Mouse (Mus musculus) right cerebral cortex, postnatal 4 days (tissue): ENCODE measurements around the gene Klf9.

Source experiments
- DNase-seq: peaks from one replicate; pipeline ENCODE4 v3.0.0-alpha.2; 2022

Gene Klf9

GRCm38 (mm10) chr19:23140689-23141317 lies at the start of gene Klf9:
Gene Klf9 (plus strand): TSS chr19:23141226.
- peak; percentile 91 for DNase-seq

DNA sequence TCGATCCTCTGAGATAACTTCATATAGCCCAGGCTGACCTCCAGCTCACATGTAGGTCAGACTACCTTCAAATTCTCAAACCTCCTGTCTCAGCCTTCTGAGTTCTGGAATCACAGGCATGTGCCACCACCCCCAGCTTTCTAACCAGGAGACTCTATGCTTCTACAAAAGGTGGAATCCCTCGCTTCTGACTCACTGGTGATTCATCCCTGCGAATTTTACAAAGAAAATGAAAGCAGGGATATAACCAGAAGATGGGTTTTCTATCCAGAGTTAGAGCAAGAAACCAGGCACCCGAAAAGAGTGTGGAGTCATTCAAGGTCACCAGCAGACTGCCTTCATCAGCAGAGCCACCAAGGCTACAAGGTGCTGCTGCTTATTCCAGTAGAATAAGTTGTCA lies 49.4 kb upstream of the Klf9 start:
- DNase-seq = no peak

- no peak for DNase-seq
Observed at GRCm38 (mm10) chr19:23093548-23093947, 47.5 kb upstream of the Klf9 start.

GRCm38 (mm10) chr19:23094906-23095305 lies 46.1 kb upstream of the Klf9 start:
- DNase-seq = no peak

- no peak for DNase-seq
Observed at GRCm38 (mm10) chr19:23106859-23107258, 34.2 kb upstream of the Klf9 start.

GRCm38 (mm10) chr19:23107335-23107734 lies 33.7 kb upstream of the Klf9 start:
- no peak for DNase-seq

DNA sequence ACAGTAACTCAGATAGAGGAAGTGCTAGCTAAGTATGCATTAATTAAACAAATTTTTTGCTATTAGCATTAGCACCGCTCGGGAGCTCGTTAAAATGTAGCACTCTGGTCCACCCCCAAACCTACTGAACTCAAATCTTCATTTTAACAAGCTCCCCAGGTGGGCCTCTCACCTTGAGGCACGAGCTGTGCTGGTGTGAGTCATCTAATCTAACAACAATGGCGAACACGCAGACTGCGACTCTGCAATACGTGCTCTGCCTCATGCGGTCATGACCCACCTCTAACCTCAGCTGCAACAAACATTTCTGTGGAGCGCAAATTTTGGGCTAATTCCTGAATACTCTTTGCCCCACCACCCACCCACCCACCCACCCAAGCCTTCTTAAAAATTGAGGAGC lies 19.2 kb upstream of the Klf9 start:
- DNase-seq = no peak

DNA sequence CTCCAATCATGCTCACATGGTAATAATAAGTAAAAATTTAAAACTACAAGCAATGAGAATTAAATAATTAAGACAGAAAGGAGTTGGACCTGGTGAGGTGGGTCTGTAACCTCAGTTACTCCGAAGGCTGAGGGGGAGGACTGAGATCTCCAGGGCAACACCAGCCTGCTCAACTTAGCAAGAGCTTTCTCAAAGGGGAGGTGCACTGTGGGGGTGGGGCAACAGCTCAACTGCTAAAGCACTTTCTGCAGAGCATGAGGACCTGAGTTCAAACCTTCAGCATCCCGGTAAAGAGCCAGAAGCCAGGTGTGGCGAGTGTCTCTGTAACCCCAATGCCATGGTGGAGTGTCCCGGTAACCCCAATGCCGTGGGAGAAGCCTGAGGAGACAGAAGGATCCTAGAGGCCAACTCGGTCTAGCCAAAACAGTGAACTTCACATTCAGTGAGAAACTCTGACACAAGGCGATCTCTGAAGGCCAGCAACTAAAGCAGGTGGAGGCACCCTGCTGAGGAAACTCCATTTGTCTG lies 16.9 kb upstream of the Klf9 start:
- DNase-seq = no peak

GRCm38 (mm10) chr19:23125227-23126150 lies 15.5 kb upstream of the Klf9 start:
- DNase-seq = no peak

DNA sequence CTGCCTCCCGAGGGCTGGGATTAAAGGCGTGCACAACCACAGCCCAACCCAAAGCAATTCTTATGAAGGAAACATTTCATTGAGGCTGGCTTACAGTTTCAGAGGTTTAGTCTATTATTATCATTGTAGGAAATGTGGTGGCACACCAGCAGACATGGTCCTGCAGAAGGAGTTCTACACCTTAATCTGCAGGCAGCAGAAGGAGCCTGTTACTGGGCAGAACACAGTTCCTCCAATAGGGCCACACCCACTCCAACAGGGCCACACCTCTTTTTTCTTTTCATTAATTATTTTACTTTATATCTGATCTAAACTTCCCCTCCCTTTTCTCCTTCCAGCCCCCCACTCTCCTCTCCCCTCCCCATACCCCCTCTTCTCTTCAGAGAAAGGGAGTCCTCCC lies 11.1 kb upstream of the Klf9 start:
- no peak for DNase-seq

- DNase-seq = no peak
Observed at GRCm38 (mm10) chr19:23132106-23132635, 8.9 kb upstream of the Klf9 start.

DNA sequence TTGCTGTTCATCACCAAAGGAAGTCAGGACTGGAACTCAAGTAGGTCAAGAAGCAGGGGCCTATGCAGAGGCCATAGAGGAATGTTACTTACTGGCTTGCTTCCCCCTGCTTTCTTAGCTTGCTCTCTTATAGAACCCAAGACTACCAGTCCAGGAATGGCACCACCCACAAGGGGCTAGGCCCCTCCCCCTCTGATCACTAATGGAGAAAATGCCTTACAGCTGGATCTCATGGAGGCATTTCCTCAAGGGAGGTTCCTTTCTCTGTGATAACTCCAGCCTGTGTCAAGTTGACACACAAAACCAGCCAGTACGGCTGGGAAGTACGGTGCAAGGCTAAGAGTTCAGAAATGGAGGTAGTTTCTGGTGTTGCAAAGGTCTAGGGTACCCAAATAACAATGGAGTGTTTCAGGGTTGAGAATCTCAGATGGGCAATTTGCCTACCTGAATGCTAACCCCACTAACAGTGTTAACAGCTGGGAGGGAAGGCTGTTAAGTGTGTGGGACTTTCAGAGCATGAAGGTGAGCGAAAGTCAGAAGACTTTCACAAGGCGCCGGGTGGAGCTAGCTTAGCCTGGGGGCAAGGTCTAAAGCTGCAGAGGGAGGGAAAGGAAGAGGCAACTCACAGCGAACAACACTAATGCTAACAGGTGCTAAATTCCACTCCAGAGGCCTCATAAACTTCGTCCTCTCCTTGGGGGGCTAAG lies 8.2 kb upstream of the Klf9 start:
- DNase-seq = no peak

DNA sequence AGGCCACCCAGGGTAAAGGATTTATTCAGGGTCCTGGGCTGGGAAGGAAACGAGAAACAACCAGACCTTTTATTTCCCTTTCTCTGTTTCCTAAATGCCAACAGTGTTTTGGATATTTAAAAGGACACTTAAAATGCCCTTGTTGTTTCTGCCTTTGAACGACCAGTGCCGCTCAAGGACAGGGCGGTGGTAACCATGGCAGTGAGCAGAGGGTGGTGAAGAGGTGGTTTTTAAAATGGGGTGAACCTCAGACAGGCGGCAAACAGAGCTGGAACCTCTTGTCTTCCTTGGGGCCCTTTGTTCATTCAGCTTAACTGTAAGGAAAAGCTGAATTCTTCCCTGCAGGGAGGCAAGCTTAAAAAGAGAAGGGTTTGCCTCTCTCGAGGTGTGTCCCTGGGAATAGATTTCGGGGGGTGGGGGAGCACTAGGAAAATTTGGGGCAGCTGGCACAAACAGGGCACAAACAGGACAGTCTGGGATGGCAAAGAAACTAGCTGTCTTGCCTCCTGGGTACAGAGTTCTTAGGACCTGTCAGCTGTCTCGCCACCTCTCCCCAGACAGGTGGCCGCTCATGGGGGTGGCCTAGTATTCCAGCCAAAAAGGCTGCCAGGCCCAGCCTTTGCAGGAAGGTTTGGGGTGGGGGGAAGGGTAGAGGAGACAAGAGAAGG lies 7.5 kb upstream of the Klf9 start:
- no peak for DNase-seq

GRCm38 (mm10) chr19:23134095-23134440 lies 7.0 kb upstream of the Klf9 start:
- peak; percentile 43 for DNase-seq

DNA sequence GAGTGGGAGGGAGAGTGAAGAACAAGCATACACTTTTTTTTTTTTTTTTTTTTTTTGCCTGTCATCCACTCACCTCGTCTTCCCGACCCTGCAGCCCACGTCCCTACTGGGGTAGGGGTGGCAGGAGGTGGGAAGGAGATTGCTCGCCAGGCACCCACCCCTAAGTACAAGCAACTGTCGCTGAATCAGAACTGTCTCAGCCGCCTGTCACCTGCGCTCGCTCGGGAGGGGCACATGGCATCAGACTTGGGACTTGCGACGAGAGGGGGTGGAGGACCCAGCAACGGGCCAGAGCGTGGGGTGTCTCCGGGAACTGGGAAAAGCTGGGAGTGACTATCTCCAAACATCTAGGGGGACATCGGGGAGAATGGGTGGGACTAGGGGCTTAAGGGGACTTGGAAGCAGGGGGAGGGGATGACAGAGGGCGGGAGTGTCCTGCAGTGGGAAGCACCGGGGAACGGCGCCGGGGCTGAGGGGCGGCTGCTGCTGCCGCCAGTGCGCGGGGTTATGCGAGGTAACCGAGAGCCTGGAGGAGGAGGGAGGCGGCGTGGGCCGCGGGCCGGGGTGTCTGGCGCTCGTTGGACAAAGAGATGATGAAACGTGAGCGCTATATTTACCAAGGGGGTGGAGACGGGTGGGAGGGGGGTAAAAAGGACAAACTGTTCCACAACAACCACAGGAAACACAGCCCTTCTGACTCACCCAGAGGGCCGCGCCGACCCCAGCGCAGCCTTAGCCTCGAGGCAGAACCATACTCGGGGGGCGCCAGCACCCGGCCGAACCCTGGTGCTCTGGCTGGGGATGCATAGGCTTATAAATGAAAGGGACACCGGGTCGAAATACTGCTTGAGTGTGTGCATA lies 6.4 kb upstream of the Klf9 start:
- DNase-seq = peak; percentile 71

DNA sequence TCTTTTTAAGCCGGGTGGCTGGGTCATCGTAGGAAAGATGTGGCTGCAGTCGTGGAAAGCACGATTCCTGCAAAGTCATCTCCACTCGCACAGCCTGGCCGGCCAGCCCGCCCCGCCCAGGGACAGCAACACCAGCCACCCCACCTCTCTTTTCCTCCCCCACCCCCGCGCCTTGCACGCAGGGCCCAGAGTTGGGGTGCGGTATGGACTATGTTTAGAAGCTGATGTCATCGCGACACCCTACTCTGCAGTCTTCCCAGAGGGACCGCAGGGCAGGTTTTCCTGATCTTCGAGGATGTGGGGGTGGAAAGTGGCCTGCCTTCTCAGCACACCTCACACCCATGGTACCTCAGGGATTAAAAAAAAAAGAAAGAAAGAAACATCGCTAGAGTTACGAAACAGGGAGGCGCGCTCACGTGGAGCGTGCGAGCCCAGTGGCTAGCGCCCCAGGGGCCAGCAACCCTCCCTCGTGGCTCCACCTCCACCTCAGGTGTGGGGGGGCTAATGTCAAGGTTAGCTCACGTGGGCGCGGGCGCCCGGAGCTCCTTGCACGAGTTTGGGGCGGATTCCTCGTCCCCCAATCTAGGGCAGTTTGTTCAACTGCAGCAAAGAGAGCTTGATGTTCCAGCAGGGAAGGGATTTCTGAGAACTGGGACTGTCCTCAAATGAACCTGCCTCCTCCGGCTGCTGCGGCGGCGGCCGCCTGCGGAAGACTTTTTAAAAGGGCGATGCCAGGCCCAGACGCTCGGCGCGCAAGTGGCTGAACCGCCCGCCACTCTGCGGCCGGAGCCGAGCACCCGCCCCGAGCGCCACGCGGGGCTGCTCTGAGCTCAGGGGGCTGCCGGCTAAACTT lies 5.5 kb upstream of the Klf9 start:
- peak; percentile 76 for DNase-seq

DNA sequence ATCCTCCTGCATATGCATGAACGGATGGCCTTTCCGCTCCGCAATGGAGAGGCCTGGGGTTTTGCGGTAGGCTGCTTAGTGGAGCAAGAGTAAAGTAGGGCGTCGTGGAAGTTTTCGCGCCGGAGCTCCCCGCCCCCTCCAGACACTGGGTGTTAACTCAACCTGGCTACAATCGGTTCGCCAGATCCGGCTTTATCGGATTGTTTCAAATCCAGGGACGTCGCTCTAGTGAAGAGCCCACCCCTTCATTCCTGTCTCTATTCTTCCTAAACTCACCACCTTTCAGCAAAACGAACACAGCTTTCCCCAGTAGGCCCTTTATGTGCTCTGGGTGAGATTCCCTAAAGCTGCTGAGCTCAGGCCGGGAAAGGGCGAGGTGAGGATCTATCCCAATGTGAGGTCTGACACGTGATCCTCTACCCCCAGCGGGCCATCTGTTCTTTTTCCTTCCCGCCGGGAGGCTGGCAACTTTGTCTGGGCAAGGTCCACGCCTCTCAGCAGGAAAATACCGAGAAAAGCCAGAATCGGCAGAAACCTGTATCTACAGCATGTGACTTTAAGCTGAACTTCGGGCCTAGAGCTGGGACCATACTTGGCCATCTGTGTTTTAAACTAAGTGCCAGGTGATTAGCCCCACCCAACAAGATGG lies 4.7 kb upstream of the Klf9 start:
- DNase-seq = peak; percentile 23

DNA sequence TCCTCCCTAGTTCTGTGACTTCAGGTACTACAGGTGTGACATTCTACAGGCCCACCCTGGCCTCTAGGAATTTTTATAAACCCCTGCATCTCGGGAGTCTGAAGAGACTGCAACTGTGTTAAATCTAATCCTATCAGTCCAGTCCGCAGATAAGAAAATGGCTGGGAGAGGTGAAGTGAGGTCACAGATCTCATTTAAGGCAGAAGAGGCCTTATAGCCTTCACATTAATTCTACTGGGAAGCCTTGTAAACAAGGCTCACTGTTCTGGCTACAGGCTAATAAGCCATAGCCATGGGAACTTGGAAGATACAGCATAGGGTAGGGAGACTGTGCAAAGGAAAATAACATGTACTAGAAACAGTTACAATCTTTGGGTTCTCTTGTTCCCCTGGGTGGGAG lies 3.7 kb upstream of the Klf9 start:
- no peak for DNase-seq

DNA sequence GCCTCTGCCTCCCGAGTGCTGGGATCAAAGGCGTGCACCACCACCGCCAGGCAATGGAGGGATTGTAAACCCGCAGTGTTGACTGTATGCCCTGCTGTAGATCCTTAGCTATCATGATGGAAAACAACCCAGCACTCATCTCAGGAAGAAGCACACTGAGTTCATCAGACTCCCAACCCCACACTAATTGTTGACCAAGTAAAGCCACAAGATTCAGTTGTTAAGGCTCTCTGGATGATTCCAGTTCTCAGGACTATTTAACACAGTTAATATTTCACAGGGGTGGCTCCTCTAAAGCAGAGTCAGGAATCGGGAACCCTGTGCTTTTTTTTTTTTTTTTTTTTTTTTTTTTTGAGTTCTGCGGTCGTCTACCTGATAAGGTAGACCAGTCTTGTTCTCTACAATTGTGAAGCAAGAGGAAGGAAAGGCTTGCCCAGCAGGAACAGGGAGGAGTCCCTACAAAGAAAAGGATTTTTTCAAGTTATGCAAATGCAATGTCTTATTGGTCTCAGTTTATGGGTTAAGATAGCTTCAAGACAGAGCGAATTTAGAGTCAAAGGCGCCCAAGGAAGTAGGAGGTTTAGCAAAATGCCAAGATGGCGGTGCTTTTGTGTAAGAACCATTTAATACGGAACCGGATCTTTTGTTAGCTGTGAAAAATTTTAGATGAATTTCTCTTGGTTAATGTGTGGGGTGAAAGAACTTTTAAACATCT lies 1.1 kb upstream of the Klf9 start:
- DNase-seq = no peak
